Mouse (Mus musculus): ENCODE measurements around the gene Cd3g. TPM values are rescaled to one million over a fixed set of nuclear protein-coding genes. Genes with fewer than 3 reads are reported as not detected.

Gene Cd3g
- total and polyA plus RNA-seq, 2 experiments from 2014 or later = not detected

DNA sequence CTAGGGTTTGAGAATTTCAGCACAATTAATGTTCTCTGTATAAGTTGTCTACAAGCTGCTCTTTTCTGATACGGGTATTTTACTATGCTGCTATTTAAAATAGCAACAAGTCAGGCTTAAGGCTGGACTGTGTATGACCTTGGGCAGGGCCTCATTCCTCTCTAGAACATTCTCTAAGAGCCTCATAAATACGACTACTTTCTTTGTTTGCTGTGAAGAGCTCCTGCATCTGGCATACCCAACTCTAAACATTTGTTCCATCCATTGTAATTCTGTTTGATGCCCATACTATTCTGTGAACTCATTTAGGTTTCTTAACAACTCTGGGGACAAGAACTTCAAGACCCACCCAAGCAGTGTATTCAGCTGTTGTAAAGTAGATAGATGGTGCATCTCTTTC is 2.8 kb upstream of the Cd3g start:
- no peak for TF ChIP-seq CTCF (IDR thresholded peaks at IDR 0.05)
- Histone ChIP-seq H3K9ac (replicated peaks; ENCODE audit: low read length, poor library complexity, severe bottlenecking) (no peak overlapping the region), H3K9me3 (ENCODE audit: low read length) (no peaks in the 10 kb centered on the region), H3K4me1 (ENCODE audit: insufficient read depth, low read length) (no peaks in the 10 kb centered on the region), H3K4me2 (ENCODE audit: low read depth, low read length, poor library complexity, severe bottlenecking) (no peak overlapping the region), H3K4me3 (ENCODE audit: low read depth, low read length) (no peak overlapping the region), H3K36me3 (ENCODE audit: insufficient read depth, low read length) (no peaks in the 10 kb centered on the region), H3K27me3 (ENCODE audit: insufficient read depth, low read length) (no peaks in the 10 kb centered on the region; the same call in 1 of the 2 replicates), H3K27ac (ENCODE audit: low read depth, low read length) (no peak overlapping the region)
- DNase-seq (ENCODE audit: low spot score) (no peak), ATAC-seq (ENCODE audit: low FRiP score) (no peak)
- 81% methylated on average over 2 of the region's 2 CpGs for WGBS

GRCm38 (mm10) chr9:44982531-44982930 is 2.3 kb upstream of the Cd3g start:
- Histone ChIP-seq H3K27me3 (ENCODE audit: insufficient read depth, low read length) (no peaks in the 10 kb centered on the region; the same call in 1 of the 2 replicates), H3K27ac (ENCODE audit: low read depth, low read length) (no peak overlapping the region), H3K4me1 (ENCODE audit: insufficient read depth, low read length) (no peaks in the 10 kb centered on the region), H3K4me3 (ENCODE audit: low read depth, low read length) (no peak overlapping the region), H3K9me3 (ENCODE audit: low read length) (no peaks in the 10 kb centered on the region), H3K4me2 (ENCODE audit: low read depth, low read length, poor library complexity, severe bottlenecking) (no peak overlapping the region), H3K9ac (replicated peaks; ENCODE audit: low read length, poor library complexity, severe bottlenecking) (no peak overlapping the region), H3K36me3 (ENCODE audit: insufficient read depth, low read length) (no peaks in the 10 kb centered on the region)
- ATAC-seq (ENCODE audit: low FRiP score) (no peak), DNase-seq (ENCODE audit: low spot score) (no peak)
- WGBS = 96% methylated on average over 3 of the region's 3 CpGs
- TF ChIP-seq CTCF (IDR thresholded peaks at IDR 0.05) = no peak

DNA sequence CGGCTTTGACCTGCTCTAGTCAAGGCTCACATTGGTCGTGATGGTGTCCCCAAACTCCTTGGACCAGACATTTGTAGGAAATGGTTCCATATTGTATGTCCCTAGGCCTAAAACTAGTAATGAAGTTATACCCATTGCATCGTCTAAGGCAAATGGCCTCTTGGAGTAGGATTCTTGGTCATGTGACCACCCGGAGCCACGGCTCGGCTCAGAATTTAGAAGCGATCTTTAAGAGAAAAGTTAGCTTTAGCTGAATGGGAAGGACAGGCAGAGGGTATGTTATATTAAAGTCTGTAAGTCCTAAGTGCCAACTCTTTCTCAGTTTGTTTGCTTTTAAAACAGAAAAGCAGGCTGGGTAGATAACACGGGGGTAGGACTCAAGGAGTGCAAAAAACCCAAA is 1.9 kb upstream of the Cd3g start:
- Histone ChIP-seq H3K27me3 (ENCODE audit: insufficient read depth, low read length) (no peaks in the 10 kb centered on the region; the same call in 1 of the 2 replicates), H3K4me1 (ENCODE audit: insufficient read depth, low read length) (no peaks in the 10 kb centered on the region), H3K9ac (replicated peaks; ENCODE audit: low read length, poor library complexity, severe bottlenecking) (no peak overlapping the region), H3K36me3 (ENCODE audit: insufficient read depth, low read length) (no peaks in the 10 kb centered on the region), H3K4me3 (ENCODE audit: low read depth, low read length) (no peak overlapping the region), H3K27ac (ENCODE audit: low read depth, low read length) (no peak overlapping the region), H3K9me3 (ENCODE audit: low read length) (no peaks in the 10 kb centered on the region), H3K4me2 (ENCODE audit: low read depth, low read length, poor library complexity, severe bottlenecking) (no peak overlapping the region)
- ATAC-seq (ENCODE audit: low FRiP score) (no peak), DNase-seq (ENCODE audit: low spot score) (no peak)
- WGBS = 87% methylated on average over 8 of the region's 8 CpGs
- TF ChIP-seq CTCF (IDR thresholded peaks at IDR 0.05) = no peak

GRCm38 (mm10) chr9:44981676-44982075 is 1.4 kb upstream of the Cd3g start, which contains the start of gene Cd3d:
Cd3d (plus strand) TSS chr9:44981786.
- Histone ChIP-seq H3K27me3 (ENCODE audit: insufficient read depth, low read length) (no peaks in the 10 kb centered on the region; the same call in 1 of the 2 replicates), H3K36me3 (ENCODE audit: insufficient read depth, low read length) (no peaks in the 10 kb centered on the region), H3K27ac (ENCODE audit: low read depth, low read length) (no peak within 1 kb of the TSS), H3K4me2 (ENCODE audit: low read depth, low read length, poor library complexity, severe bottlenecking) (no peak within 1 kb of the TSS), H3K4me1 (ENCODE audit: insufficient read depth, low read length) (no peaks in the 10 kb centered on the region), H3K9me3 (ENCODE audit: low read length) (no peaks in the 10 kb centered on the region), H3K4me3 (ENCODE audit: low read depth, low read length) (no peak within 1 kb of the TSS), H3K9ac (replicated peaks; ENCODE audit: low read length, poor library complexity, severe bottlenecking) (no peak within 1 kb of the TSS)
- WGBS = 78% methylated on average over 4 of the region's 4 CpGs
- no peak for ATAC-seq (ENCODE audit: low FRiP score)
- no peak for TF ChIP-seq CTCF (IDR thresholded peaks at IDR 0.05)
- DNase-seq (ENCODE audit: low spot score) = no peak

GRCm38 (mm10) chr9:44981104-44981503 is 873 bp upstream of the Cd3g start:
- 94% methylated on average over 2 of the region's 2 CpGs for WGBS
- no peak overlapping the region for H3K4me2 ChIP-seq (ENCODE audit: low read depth, low read length, poor library complexity, severe bottlenecking)
- no peak overlapping the region for H3K27ac ChIP-seq (ENCODE audit: low read depth, low read length)
- H3K9me3 ChIP-seq (ENCODE audit: low read length) = no peaks in the 10 kb centered on the region
- TF ChIP-seq CTCF (IDR thresholded peaks at IDR 0.05) = no peak
- no peak overlapping the region for H3K4me3 ChIP-seq (ENCODE audit: low read depth, low read length)
- DNase-seq (ENCODE audit: low spot score) (no peak), ATAC-seq (ENCODE audit: low FRiP score) (no peak)
- no peaks in the 10 kb centered on the region; the same call in 1 of the 2 replicates for H3K27me3 ChIP-seq (ENCODE audit: insufficient read depth, low read length)
- no peak overlapping the region for H3K9ac ChIP-seq (replicated peaks; ENCODE audit: low read length, poor library complexity, severe bottlenecking)
- no peaks in the 10 kb centered on the region for H3K36me3 ChIP-seq (ENCODE audit: insufficient read depth, low read length)
- no peaks in the 10 kb centered on the region for H3K4me1 ChIP-seq (ENCODE audit: insufficient read depth, low read length)

- TF ChIP-seq CTCF (IDR thresholded peaks at IDR 0.05) = no peak
- ATAC-seq (ENCODE audit: low FRiP score) (no peak), DNase-seq (ENCODE audit: low spot score) (no peak)
- Histone ChIP-seq H3K9me3 (ENCODE audit: low read length) (no peaks in the 10 kb centered on the region), H3K4me2 (ENCODE audit: low read depth, low read length, poor library complexity, severe bottlenecking) (no peak overlapping the region), H3K9ac (replicated peaks; ENCODE audit: low read length, poor library complexity, severe bottlenecking) (no peak overlapping the region), H3K27me3 (ENCODE audit: insufficient read depth, low read length) (peaks cover 4% of the 10 kb centered on the region), H3K27ac (ENCODE audit: low read depth, low read length) (no peak overlapping the region), H3K4me1 (ENCODE audit: insufficient read depth, low read length) (no peaks in the 10 kb centered on the region), H3K36me3 (ENCODE audit: insufficient read depth, low read length) (no peaks in the 10 kb centered on the region), H3K4me3 (ENCODE audit: low read depth, low read length) (no peak overlapping the region)
- 68% methylated on average over 7 of the region's 7 CpGs for WGBS
Measured at GRCm38 (mm10) chr9:44979806-44980205, 425 bp downstream of the Cd3g start.
